Mouse (Mus musculus) megakaryocyte, embryonic 14.5 days (primary cell): ENCODE data around the gene Rnf6.

ENCODE experiments used
- FLI1 ChIP-seq: IDR thresholded peaks from 2 replicates; pipeline ENCODE4 v1.6.1; 2012; ENCODE audit warnings: low read length, inconsistent platforms, mixed read lengths
- GATA1 ChIP-seq: IDR thresholded peaks from 3 replicates; pipeline ENCODE4 v1.6.1; 2012; ENCODE audit warnings: mixed read lengths, low read length, inconsistent platforms, borderline replicate concordance

DNA sequence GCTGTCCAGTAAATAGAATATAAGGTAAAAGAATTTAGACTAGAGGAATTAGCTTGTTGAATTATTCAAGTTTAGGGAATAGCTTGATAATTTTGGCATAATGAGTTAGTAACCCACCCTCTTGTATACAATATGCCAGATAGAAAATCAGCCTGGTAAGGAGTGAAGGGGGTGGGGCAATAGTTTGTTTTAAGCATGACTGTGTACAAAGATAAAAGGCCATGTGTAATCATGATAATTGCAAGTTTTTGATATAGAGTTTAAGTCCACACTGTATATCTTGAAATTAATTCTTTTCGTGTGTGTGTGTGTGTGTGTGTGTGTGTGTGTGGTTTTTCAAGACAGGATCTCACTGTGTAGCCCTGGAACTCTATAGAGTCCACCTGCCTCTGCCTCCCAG is 13.0 kb upstream of the Rnf6 start:
- TF ChIP-seq GATA1 (no peak), FLI1 (no peak)
